Mouse (Mus musculus) hindbrain, postnatal 0 days (tissue): ENCODE measurements around the gene Ltbp3. TPM values are rescaled to one million over a fixed set of nuclear protein-coding genes. Genes with fewer than 3 reads are reported as not detected.
"Not testable (repeated sequence)": the region's sequence is repeated elsewhere in the genome, so short reads cannot be mapped to it uniquely, and the experiment has no call there.

Source experiments
- ATAC-seq: fragments of 200-750 bp; cut with Nextera tagmentation; 2 replicates; pipeline ENCODE4 v1.8.0; 2017; ENCODE audit warnings: mild to moderate bottlenecking, moderate TSS enrichment, moderate library complexity
- DNase-seq: peaks from one replicate; pipeline ENCODE4 v3.0.0-alpha.2; 2015; ENCODE audit warnings: low spot score
- H3K27ac ChIP-seq: fragments of 300-500 bp; sonication (generic); 2 replicates; pipeline ENCODE4 v1.5.1; 2014; ENCODE audit warnings: mild to moderate bottlenecking
- H3K27me3 ChIP-seq: fragments of 300-500 bp; sonication (generic); 2 replicates; pipeline ENCODE4 v1.6.1; 2014; ENCODE audit warnings: low read length, mixed read lengths; ENCODE audit not compliant: insufficient read depth
- H3K36me3 ChIP-seq: fragments of 300-500 bp; sonication (generic); 2 replicates; pipeline ENCODE4 v1.6.1; 2014; ENCODE audit warnings: low read length, mixed read lengths; ENCODE audit not compliant: insufficient read depth
- H3K4me1 ChIP-seq: fragments of 300-500 bp; sonication (generic); 2 replicates; pipeline ENCODE4 v1.6.1; 2014; ENCODE audit warnings: antibody characterized with exemption, low read length, mixed read lengths; ENCODE audit not compliant: insufficient read depth
- H3K4me2 ChIP-seq: fragments of 300-500 bp; sonication (generic); 2 replicates; pipeline ENCODE4 v1.6.1; 2014; ENCODE audit warnings: low read depth, mild to moderate bottlenecking, low read length, moderate library complexity, mixed read lengths
- H3K4me3 ChIP-seq: fragments of 300-500 bp; sonication (generic); 2 replicates; pipeline ENCODE4 v1.5.1; 2014; ENCODE audit warnings: low read length
- H3K9ac ChIP-seq: fragments of 300-500 bp; sonication (generic); replicated peaks from 2 replicates; pipeline ENCODE4 v1.6.1; 2014; ENCODE audit warnings: mild to moderate bottlenecking, low read length, moderate library complexity, mixed read lengths
- H3K9me3 ChIP-seq: fragments of 300-500 bp; sonication (generic); 2 replicates; pipeline ENCODE4 v1.6.1; 2016; ENCODE audit warnings: low read length, mixed read lengths
- CTCF ChIP-seq: IDR thresholded peaks from 2 replicates; pipeline ENCODE4 v1.5.1; 2016; ENCODE audit warnings: antibody characterized with exemption, control low read depth, low read depth
- WGBS: fragments of 180-500 bp; shearing (Covaris S2); extraction: QIAGEN DNeasy Blood & Tissue Kit; methylation state at CpG from one replicate; pipeline ENCODE4 v1.1.7; 2014; 5-methylcytosine and 5-hydroxymethylcytosine counted together
- polyA plus RNA-seq: library from polyadenylated mRNA; unstranded; fragments of >200 nt; fragmentation: Nextera tagmentation; extraction: Ambion mirVana; gene quantifications from 2 replicates; pipeline ENCODE4 v1.2.1, GENCODE M21; 2015
- total RNA-seq: library from RNA; depleted of rRNA; stranded (reverse); fragments of >200 nt; gene quantifications from 2 replicates; pipeline ENCODE4 v1.2.3, GENCODE M21; 2014

The Ltbp3 gene
- total and polyA plus RNA-seq, 2 experiments from 2014 or later: 14.0 to 50.2 TPM

DNA sequence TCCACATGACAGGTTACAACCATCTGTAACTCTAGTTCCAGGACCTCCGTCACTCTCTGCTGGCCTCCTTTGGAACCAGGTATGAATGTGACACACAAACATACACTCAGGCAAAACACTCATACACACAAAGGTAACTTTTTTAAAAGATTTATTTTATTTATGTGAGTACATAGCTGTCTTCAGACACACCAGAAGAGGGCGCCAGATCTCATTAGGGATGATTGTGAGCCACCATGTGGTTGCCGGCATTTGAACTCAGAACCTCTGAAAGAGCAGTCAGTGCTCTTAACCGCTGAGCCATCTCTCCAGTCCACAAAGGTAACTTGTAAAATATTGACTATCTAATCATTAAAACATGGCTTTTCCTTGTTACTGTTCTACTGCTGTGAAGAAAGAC is 50.6 kb downstream of the Ltbp3 start:
- Histone ChIP-seq H3K4me1 (peaks cover 12% of the 10 kb centered on the region), H3K9me3 (no peaks in the 10 kb centered on the region), H3K4me3 (no peak overlapping the region), H3K27me3 (no peaks in the 10 kb centered on the region), H3K36me3 (peaks cover 14% of the 10 kb centered on the region), H3K9ac (no peak overlapping the region), H3K4me2 (no peak overlapping the region), H3K27ac (no peak overlapping the region)
- WGBS: 69% methylated on average over 4 of the region's 4 CpGs
- DNase-seq (no peak), ATAC-seq (no peak)
- peak; percentile 21 for TF ChIP-seq CTCF

- Histone ChIP-seq H3K4me1 (peaks cover 14% of the 10 kb centered on the region), H3K36me3 (peaks cover 32% of the 10 kb centered on the region), H3K4me3 (no peak overlapping the region), H3K4me2 (no peak overlapping the region), H3K9me3 (no peaks in the 10 kb centered on the region), H3K27ac (0 out of 2 replicates have a peak overlapping the region, but pooled peaks have one; percentile 48), H3K9ac (no peak overlapping the region), H3K27me3 (no peaks in the 10 kb centered on the region)
- peak; percentile 67 for ATAC-seq
- 2% methylated on average over 2 of the region's 2 CpGs for WGBS
- TF ChIP-seq CTCF: peak; percentile 89
- DNase-seq: peak; percentile 80
Observed at GRCm38 (mm10) chr19:5793116-5793515, 52.4 kb downstream of the Ltbp3 start.

GRCm38 (mm10) chr19:5793917-5794770 is 53.4 kb downstream of the Ltbp3 start:
- H3K4me3 ChIP-seq, DNase-seq: not testable (repeated sequence)

GRCm38 (mm10) chr19:5794771-5795576 is 54.3 kb downstream of the Ltbp3 start:
- Histone ChIP-seq H3K9me3 (no peaks in the 10 kb centered on the region), H3K36me3 (peaks cover 32% of the 10 kb centered on the region), H3K27me3 (no peaks in the 10 kb centered on the region), H3K4me1 (peaks cover 14% of the 10 kb centered on the region), H3K27ac (peak overlapping the region; percentile 2; the same call in 1 of the 2 replicates), H3K9ac (peak overlapping the region; percentile 88; the same call in 1 of the 2 replicates), H3K4me2 (peak overlapping the region; percentile 98), H3K4me3 (peak overlapping the region; percentile 77)
- DNase-seq: no peak
- ATAC-seq: peak; percentile 39
- WGBS: 25% methylated on average over 5 of the region's 5 CpGs
- no peak for TF ChIP-seq CTCF

More at GRCm38 (mm10) chr19:5793917-5794770, 53.4 kb downstream of the Ltbp3 start:
- H3K9ac ChIP-seq, H3K27me3 ChIP-seq, H3K9me3 ChIP-seq: not testable (repeated sequence)
- 18% methylated on average over 7 of the region's 7 CpGs for WGBS
- peak; percentile 45 for ATAC-seq
- 0 out of 2 replicates have a peak overlapping the region, but pooled peaks have one; percentile 16 for H3K4me2 ChIP-seq
- peaks cover 14% of the 10 kb centered on the region for H3K4me1 ChIP-seq
- peaks cover 32% of the 10 kb centered on the region for H3K36me3 ChIP-seq
- H3K27ac ChIP-seq: peak overlapping the region; percentile 48; the same call in 1 of the 2 replicates

DNA sequence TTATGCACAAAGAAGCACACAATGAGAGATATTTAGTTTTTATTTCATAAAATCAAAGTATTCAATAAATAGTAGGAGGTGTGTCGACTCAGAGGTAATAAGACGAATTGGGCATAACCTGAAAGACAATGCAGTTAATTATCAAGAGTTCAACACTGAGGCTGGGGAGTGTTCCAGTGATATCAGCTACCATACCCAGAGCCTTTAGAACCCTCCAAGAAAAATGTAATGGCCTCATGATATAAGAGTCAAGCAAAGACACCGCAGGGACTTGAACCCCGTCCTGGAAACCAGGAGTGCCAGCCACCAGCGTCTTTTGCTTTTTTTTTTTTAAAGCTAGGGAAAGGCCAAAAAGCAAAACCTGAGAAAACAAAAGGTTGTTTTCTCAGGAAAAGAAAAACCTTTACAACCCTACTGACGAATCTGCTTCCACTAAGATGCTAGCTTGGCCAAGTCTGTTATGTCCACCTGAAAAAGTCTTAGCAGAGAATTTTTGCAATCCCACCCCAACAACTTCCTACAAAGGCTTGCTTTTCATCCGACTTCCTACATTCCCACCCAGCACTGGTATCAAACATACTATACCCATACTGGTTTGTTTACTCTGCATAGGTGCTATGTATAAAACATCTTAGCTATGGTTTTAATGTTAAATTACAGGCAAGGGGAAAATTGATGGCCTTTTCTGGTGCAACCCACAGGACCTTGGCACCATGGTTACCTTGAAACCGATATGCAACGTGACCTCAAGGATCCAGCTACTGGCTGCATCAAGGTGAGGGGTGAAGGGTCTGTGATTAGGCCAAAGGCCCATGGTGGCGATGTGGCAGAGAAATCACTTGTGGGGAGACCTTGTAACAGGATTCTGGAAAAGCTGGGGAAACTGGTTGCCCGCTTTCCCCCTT is 55.2 kb downstream of the Ltbp3 start:
- Histone ChIP-seq H3K9me3 (no peaks in the 10 kb centered on the region), H3K4me1 (peaks cover 14% of the 10 kb centered on the region), H3K4me2 (peak overlapping the region; percentile 98), H3K27ac (0 out of 2 replicates have a peak overlapping the region, but pooled peaks have one; percentile 20), H3K36me3 (peaks cover 32% of the 10 kb centered on the region), H3K9ac (peak overlapping the region; percentile 88), H3K4me3 (peak overlapping the region; percentile 77), H3K27me3 (no peaks in the 10 kb centered on the region)
- DNase-seq: no peak
- no peak for ATAC-seq
- 37% methylated on average over 11 of the region's 11 CpGs for WGBS
- TF ChIP-seq CTCF: no peak
